In genomic region chr14:33588951-33589350, GRCm38 (mm10) we compare ENCODE assay signal across 11 mouse cellular contexts. TPM values are rescaled to one million over a fixed set of nuclear protein-coding genes. Genes with fewer than 3 reads are reported as not detected.
DNase-seq lines count a peak whose midpoint lies in the region; TF ChIP-seq lines count a peak whose summit lies in the region.
"Had no signal": no experiment of that assay in that cellular context is flagged by ENCODE, and none has a peak within 500 bp of the region (broad histone marks: within the 10 kb centered on the region; RNA-seq: fewer than 3 reads in every experiment).

Gene Ptpn20, plus strand, starts transcription at chr14:33589207.

- TF ChIP-seq POLR2A in testis, adult 2 months (IDR thresholded peaks at IDR 0.05; ENCODE audit: control insufficient read depth, low read depth, low read length) = peak; percentile 88

- H3K4me3 ChIP-seq in gastrocnemius, adult 2 months = no peak within 1 kb of the TSS
- peak within 1 kb of the TSS; percentile 72 for H3K4me3 ChIP-seq in testis, adult 2 months (ENCODE audit: control insufficient read depth, low read depth, low read length)

- peaks cover 3% of the 10 kb centered on the region for H3K4me1 ChIP-seq in testis, adult 2 months (ENCODE audit: control insufficient read depth, insufficient read depth, low read length)

- no peak for DNase-seq in gastrocnemius, adult 2 months
- DNase-seq in gastrocnemius, postnatal 36 days = no peak
- DNase-seq in lung, postnatal 10 days = peak; percentile 3
- no peak for DNase-seq in lung, postnatal 14 days
- DNase-seq in embryo, embryonic 11 days = peak; percentile 43
- no peak for DNase-seq in cerebellum, adult 11-12 months
- no peak for DNase-seq in right cerebral cortex, postnatal 25 days
- DNase-seq: cerebellum, adult 9-10 months had no signal

- H3K36me3 ChIP-seq in testis, adult 2 months (ENCODE audit: control insufficient read depth, insufficient read depth, low read length) = no peaks in the 10 kb centered on the region

- H3K27me3 ChIP-seq in testis, adult 2 months (ENCODE audit: control insufficient read depth, insufficient read depth, low read length) = no peaks in the 10 kb centered on the region

- peak; percentile 20; the same call in 1 of the 2 replicates for TF ChIP-seq CTCF in gastrocnemius, adult 2 months (IDR thresholded peaks at IDR 0.05)
- peak; percentile 84; the same call in 1 of the 2 replicates for TF ChIP-seq CTCF in testis, adult 2 months (IDR thresholded peaks at IDR 0.05; ENCODE audit: control insufficient read depth, insufficient read depth, insufficient replicate concordance, low read depth, low read length)

- no peak within 1 kb of the TSS for H3K27ac ChIP-seq in gastrocnemius, adult 2 months
- peak within 1 kb of the TSS; percentile 77 for H3K27ac ChIP-seq in testis, adult 2 months (ENCODE audit: control insufficient read depth, insufficient read depth, low read depth, low read length)

- intact Hi-C loops in gastrocnemius, adult 2 months (cut with DNase I) = no loop called here
- intact Hi-C loops in gastrocnemius, postnatal 36 days (cut with DNase I) = no loop called here

RNA-seq across cellular contexts. Expression of gene Ptpn20, which starts in this region (rescaled TPM):
- not detected for total RNA-seq in gastrocnemius, adult 2 months (2021)
- not detected for total RNA-seq in gastrocnemius, postnatal 36 days (2021)
- polyA plus RNA-seq in testis, adult 2 months (2012; rRNA removed) = 37.0 and 49.3 TPM in 2 replicates
- total RNA-seq: gastrocnemius, adult 18-20 months; MEL had no signal

Comparison
In these comparisons a context has a peak if more than half of its experiments do, and no peak if none do; other contexts are left out.
1. DNase-seq: peak in lung, postnatal 10 days (single experiment) and embryo, embryonic 11 days (single experiment); none in gastrocnemius, adult 2 months (single experiment), gastrocnemius, postnatal 36 days (0 of 2), lung, postnatal 14 days (single experiment), cerebellum, adult 11-12 months (single experiment) and right cerebral cortex, postnatal 25 days (single experiment).